Mouse (Mus musculus) Muller cell, postnatal 12 days (primary cell): Measurements from ENCODE around the gene Cacng7.

Experiments
- DNase-seq: peaks from one replicate; pipeline ENCODE4 v3.0.0-alpha.2; 2015; ENCODE audit errors: inconsistent ontology term

Cacng7 gene

GRCm38 (mm10) chr7:3302556-3303275 lies 30.0 kb upstream of the Cacng7 start:
- peak; percentile 49 for DNase-seq

DNA sequence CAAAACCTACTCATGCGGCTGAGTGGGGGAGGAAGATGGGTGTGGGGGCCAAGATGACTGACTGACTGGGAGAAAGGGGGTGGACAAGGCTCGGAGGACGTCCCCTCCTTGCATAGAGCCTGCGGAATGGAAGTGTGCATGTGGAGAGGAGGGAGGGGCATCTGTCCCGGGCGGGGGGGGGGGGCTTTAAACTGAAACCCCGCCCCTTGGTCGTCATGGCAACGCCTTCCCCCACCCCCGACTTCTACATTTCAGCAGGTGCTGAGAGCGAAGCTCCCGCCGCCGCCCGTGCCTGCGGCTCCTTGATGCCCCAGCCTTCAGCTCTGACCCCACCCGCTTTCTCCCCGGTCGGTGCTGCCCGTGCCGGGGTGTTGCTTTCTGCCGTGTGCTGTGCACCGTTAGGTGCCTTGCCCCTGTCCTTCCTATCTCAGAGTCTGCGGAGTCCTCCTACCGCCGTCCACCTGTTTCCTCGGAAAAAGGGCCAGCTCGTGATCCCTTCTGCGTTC lies 29.4 kb upstream of the Cacng7 start:
- peak; percentile 69 for DNase-seq

DNA sequence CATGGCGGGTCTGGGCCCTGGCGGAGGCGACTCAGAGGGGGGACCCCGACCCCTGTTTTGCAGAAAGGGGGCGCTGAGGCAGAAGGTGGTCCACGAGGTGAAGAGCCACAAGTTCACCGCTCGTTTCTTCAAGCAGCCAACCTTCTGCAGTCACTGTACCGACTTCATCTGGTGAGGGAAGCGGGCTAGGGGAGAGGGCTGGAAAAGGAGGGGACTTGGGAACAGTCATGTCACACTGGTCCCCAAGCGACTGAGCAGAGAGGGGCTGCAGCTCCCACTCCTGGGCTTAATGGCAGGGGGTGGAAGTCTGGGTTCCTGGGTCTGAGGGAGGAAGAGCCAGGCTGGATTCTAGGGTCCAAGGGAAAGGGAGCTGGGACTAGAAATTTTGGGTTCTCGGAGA lies 29.0 kb upstream of the Cacng7 start:
- DNase-seq: no peak

DNA sequence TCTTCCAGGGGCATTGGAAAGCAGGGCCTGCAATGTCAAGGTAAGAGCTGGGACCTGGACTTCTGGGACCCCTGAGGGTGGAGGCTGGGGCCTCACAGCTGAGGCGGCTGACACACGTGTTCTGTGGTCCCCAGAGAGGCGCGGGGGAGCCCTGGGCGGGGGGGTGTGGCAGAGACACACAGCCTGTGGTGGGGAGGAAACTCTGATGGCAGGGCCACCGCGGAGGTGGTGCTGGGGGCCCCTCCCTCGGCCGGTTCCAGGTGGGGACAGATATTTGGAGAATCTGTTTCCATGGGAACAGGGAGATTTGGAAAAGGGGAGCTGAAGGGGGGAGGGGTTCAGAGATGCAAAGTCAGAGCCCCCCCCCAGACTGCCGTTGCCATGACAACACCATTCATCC lies 28.5 kb upstream of the Cacng7 start:
- DNase-seq: no peak

DNA sequence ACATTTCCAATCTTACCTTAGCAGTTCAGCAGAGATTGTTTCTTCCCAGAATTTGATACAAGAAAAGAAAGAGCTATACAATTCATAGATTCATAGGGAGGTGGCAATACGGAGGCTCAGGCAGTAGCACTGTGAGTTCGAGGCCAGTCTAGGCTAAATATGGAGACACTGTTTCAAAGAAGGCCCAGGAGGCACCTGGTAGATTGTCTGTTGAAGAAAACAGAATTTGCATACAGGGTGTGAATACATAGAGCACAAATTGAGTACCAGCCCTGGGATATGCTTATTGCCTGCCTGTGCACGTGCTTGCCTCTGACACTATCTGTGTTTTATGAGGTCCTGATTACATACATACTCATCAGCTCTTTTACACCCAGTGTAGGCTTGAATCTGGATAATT lies 26.4 kb upstream of the Cacng7 start:
- DNase-seq: no peak

DNA sequence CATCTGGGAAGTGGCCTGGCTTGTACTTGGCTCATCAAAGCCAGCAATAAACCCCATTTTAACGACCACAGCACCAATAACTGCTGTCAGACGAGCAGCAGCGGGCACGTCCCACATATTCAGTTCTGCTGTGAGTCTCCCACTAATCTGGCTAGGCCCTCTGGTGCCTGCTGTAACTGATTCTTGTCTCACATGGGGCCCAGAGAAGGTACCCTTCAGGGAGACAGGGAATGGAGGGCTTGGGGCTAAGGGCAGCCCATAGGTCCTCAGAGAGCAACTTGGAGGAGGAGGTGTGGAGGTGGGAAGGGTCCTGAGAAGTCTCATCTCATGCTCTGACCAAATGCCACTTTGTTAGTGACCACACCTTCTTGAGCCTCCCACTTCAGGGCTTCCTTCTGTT lies 24.1 kb upstream of the Cacng7 start:
- DNase-seq: no peak

DNA sequence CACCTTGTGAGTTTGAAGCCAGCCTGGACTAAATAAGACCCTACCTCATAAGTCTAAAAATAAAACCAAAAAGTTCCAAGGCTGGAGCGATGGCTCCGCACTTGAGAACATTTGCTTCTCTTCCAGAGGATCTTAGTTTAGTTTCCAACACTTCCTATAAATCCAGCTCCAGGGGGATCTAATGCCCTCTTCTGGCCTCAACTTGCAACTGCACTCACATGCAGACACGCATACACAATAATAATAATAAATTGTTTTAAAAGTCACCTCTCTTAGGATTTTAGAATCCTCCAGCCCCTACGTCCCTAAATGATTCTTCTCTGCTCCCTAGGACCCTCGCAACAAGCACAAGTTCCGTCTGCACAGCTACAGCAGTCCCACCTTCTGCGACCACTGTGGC lies 22.5 kb upstream of the Cacng7 start:
- no peak for DNase-seq

GRCm38 (mm10) chr7:3313571-3313970 lies 19.2 kb upstream of the Cacng7 start:
- no peak for DNase-seq

GRCm38 (mm10) chr7:3314121-3314520 lies 18.6 kb upstream of the Cacng7 start:
- no peak for DNase-seq

DNA sequence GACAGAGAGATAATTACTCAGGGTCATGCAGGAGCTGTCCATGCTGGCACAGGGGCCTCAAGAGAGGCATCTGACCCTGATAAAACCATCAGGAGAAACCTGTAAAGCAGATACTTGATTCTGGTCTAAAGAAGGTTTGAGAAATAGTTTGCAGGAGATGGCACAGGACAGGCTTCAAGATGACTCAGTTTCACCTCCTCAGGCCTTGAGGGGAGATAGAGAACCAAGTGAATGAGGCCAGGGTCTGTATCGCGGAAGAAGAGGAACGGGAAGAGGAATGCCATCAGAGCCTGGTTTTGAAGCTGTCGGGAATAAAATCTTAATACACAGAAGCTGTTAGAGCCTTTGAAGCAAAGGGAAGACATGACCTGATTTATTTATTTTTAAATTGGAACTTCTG lies 15.1 kb upstream of the Cacng7 start:
- DNase-seq: no peak

- DNase-seq: peak; percentile 17
These were observed 11.9 kb upstream of the Cacng7 start for GRCm38 (mm10) chr7:3320856-3321255.

DNA sequence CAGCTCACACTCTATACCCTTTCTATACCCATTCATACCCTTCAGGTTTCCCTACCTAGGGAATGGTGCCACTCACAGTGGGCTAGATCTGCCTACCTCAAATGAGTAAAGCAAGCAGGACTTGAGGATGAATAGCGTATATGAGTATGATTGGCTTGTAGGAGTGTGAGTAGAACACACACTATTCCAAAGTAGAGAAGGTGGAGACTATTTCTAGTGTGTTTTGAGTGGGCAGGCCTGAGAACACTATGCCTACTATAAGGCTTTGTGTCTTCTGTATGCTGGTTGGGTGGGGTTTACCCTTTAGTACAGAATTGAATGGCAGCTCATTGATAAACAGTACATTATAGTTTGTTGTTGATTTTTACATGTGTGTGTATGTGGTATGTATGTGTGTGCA lies 8.9 kb upstream of the Cacng7 start:
- DNase-seq: no peak

DNA sequence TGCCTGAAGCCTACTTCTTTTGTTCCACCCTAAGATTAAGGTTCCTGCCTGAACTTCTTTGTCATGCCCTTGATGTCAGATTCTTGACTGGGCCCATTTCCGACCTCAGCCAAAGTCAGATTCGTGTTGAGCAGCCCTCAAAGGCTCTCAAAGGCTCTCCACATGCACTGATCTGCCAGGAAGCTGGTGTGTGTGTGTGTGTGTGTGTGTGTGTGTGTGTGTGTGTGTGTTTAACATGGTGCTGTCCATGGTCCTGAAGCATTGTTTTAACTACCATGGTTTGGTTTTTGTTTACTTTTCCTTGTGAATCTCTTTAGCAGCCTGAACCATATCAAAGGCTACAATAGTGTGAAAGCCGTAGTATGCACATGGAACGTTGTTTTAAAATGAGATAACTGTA lies 4.8 kb upstream of the Cacng7 start:
- DNase-seq: no peak

GRCm38 (mm10) chr7:3329776-3330546 lies 2.8 kb upstream of the Cacng7 start:
- peak; percentile 66 for DNase-seq

- DNase-seq: no peak
These were observed 1.6 kb upstream of the Cacng7 start for GRCm38 (mm10) chr7:3331171-3331570.

- peak; percentile 91 for DNase-seq
These were observed 1.1 kb upstream of the Cacng7 start for GRCm38 (mm10) chr7:3331581-3332223.

GRCm38 (mm10) chr7:3332224-3332615 lies 535 bp upstream of the Cacng7 start:
- DNase-seq: no peak

GRCm38 (mm10) chr7:3333542-3333941 lies 787 bp downstream of the Cacng7 start:
- no peak for DNase-seq

DNA sequence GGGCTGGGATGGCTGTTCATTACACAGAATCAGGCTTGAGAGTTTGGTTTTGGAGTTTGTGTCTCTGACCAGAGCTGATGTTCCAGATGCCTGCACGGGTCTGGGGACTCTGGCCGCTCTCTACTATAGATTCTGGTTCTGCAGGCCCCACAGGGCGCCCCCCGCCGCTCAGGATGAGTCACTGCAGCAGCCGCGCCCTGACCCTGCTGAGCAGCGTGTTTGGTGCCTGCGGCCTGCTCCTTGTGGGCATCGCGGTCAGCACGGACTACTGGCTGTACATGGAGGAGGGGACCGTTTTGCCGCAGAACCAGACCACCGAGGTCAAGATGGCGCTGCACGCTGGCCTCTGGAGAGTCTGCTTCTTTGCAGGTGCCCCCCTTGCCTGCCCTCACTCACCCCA lies 3.7 kb downstream of the Cacng7 start:
- DNase-seq: no peak

- no peak for DNase-seq
These were observed 5.7 kb downstream of the Cacng7 start for GRCm38 (mm10) chr7:3338286-3338935.

DNA sequence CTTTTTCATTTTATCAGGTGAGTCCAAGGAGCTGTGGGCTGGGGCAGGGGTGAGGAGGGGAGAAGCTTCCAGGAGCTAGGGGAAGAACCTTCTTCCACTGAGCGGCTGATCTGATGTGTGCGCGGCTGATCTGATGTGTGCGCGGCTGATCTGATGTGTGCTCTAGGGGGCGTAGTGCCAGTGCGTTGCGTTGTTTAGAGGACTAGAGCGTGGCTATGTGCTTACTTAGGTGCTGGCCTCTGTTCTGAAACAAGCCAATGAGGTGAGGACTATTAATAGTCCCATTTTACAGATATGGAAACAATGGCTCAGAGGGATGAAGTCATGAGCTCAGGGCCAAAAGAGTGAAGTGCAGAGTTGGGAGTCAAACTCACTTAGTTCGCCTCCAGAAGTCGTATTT lies 6.3 kb downstream of the Cacng7 start:
- DNase-seq: no peak

- DNase-seq: no peak
These were observed 11.1 kb downstream of the Cacng7 start for GRCm38 (mm10) chr7:3343861-3344260.
